Mouse (Mus musculus) activated CD4-positive, CD25-positive, alpha-beta regulatory T cell, adult 9 weeks (primary cell): ENCODE results near the gene Bcl11b. TPM values are rescaled to one million over a fixed set of nuclear protein-coding genes. Genes with fewer than 3 reads are reported as not detected.

Experiments used
- polyA plus RNA-seq: library from polyadenylated mRNA; unstranded; fragments of 100-300 nt; shearing (Covaris generic); gene quantifications from one replicate; pipeline ENCODE4 v1.2.1, GENCODE M21; 2017

The Bcl11b gene
- 24.8 TPM for polyA plus RNA-seq

GRCm38 (mm10) chr12:108003483-108003882 is at the start of gene Bcl11b:
Gene Bcl11b (minus strand): TSS chr12:108003602.

Other genes with a start within 250 kb of the Bcl11b start
- 43.2 TPM for gene Setd3, start 175.7 kb upstream of the Bcl11b start, polyA plus RNA-seq
- gene Ccnk, start 176.0 kb upstream of the Bcl11b start, polyA plus RNA-seq = 4.3 TPM